Mouse (Mus musculus) liver, embryonic 15.5 days (tissue): ENCODE results near the gene Mrgpre. TPM values are rescaled to one million over a fixed set of nuclear protein-coding genes. Genes with fewer than 3 reads are reported as not detected.

ENCODE experiments used
- ATAC-seq: fragments of 200-750 bp; cut with Nextera tagmentation; 2 replicates; pipeline ENCODE4 v1.8.0; 2017; ENCODE audit warnings: moderate number of reproducible peaks, mild to moderate bottlenecking, moderate library complexity; ENCODE audit not compliant: insufficient read depth
- H3K27ac ChIP-seq: fragments of 300-500 bp; sonication (generic); replicated peaks from 2 replicates; pipeline ENCODE4 v1.5.1; 2015; ENCODE audit warnings: mild to moderate bottlenecking, inconsistent platforms
- H3K27me3 ChIP-seq: fragments of 300-500 bp; sonication (generic); 2 replicates; pipeline ENCODE4 v1.6.1; 2015; ENCODE audit warnings: mild to moderate bottlenecking, inconsistent platforms
- H3K36me3 ChIP-seq: fragments of 300-500 bp; sonication (generic); replicated peaks from 2 replicates; pipeline ENCODE4 v1.6.1; 2015; ENCODE audit warnings: moderate library complexity, mild to moderate bottlenecking, inconsistent platforms
- H3K4me1 ChIP-seq: fragments of 300-500 bp; sonication (generic); replicated peaks from 2 replicates; pipeline ENCODE4 v1.6.1; 2015; ENCODE audit warnings: inconsistent platforms
- H3K4me2 ChIP-seq: fragments of 300-500 bp; sonication (generic); 2 replicates; pipeline ENCODE4 v1.6.1; 2015; ENCODE audit warnings: moderate library complexity, mild to moderate bottlenecking, inconsistent platforms
- H3K4me3 ChIP-seq: fragments of 300-500 bp; sonication (generic); replicated peaks from 2 replicates; pipeline ENCODE4 v1.5.1; 2015; ENCODE audit warnings: mild to moderate bottlenecking, inconsistent platforms
- H3K9ac ChIP-seq: fragments of 300-500 bp; sonication (generic); 2 replicates; pipeline ENCODE4 v1.6.1; 2015; ENCODE audit warnings: moderate library complexity, mild to moderate bottlenecking, inconsistent platforms
- H3K9me3 ChIP-seq: fragments of 300-500 bp; sonication (generic); replicated peaks from 2 replicates; pipeline ENCODE4 v1.6.1; 2016; ENCODE audit warnings: inconsistent platforms
- WGBS: fragments of 180-500 bp; shearing (Covaris S2); methylation state at CpG from one replicate; pipeline ENCODE4 v1.1.7; 2015; ENCODE audit warnings: mixed read lengths; ENCODE audit not compliant: insufficient replicate concordance; 5-methylcytosine and 5-hydroxymethylcytosine counted together
- polyA plus RNA-seq: library from polyadenylated mRNA; unstranded; fragments of >200 nt; fragmentation: Nextera tagmentation; extraction: Ambion mirVana; gene quantifications from 2 replicates; pipeline ENCODE4 v1.2.1, GENCODE M21; 2015

Mrgpre gene
- polyA plus RNA-seq, 1 experiment from 2014 or later, result 0.48 TPM

- Histone ChIP-seq H3K27ac (no peak overlapping the region; the same call in 1 of the 2 replicates), H3K4me2 (no peak overlapping the region), H3K36me3 (no peaks in the 10 kb centered on the region), H3K9ac (no peak overlapping the region), H3K9me3 (no peaks in the 10 kb centered on the region), H3K27me3 (peaks cover 19% of the 10 kb centered on the region), H3K4me3 (no peak overlapping the region), H3K4me1 (0 out of 2 replicates have a peak, but pooled peaks cover 4% of the 10 kb centered on the region)
- no peak for ATAC-seq
- WGBS, result 31% methylated on average over 1 of the region's 1 CpGs
Observed at GRCm38 (mm10) chr7:143769461-143769860, 14.8 kb downstream of the Mrgpre start.

DNA sequence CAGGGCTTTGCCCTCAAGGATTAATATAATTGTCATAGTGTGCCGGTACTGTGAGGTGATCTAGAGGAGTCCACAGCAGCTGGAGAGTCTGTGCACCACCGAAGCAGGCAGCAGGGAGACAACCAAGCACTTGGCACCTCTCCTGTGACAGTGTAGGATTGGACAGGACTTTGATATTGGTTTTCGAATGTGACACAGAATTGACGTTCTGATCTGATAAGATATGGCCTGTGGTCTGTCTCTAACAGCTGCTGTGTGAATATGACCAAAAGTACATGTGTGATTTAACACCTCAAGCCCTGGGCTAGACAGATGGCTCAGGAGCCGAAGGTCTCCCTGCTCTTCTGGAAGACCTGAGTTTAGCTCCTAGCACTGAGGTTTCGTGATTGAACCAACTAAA, 16.0 kb downstream of the Mrgpre start:
- H3K4me2 ChIP-seq, result no peak overlapping the region
- H3K4me1 ChIP-seq, result 0 out of 2 replicates have a peak, but pooled peaks cover 4% of the 10 kb centered on the region
- H3K9me3 ChIP-seq, result no peaks in the 10 kb centered on the region
- no peak for ATAC-seq
- H3K4me3 ChIP-seq, result no peak overlapping the region
- H3K27ac ChIP-seq, result no peak overlapping the region
- H3K9ac ChIP-seq, result no peak overlapping the region
- H3K27me3 ChIP-seq, result peaks cover 25% of the 10 kb centered on the region
- WGBS, result 38% methylated on average over 6 of the region's 6 CpGs
- no peaks in the 10 kb centered on the region for H3K36me3 ChIP-seq

DNA sequence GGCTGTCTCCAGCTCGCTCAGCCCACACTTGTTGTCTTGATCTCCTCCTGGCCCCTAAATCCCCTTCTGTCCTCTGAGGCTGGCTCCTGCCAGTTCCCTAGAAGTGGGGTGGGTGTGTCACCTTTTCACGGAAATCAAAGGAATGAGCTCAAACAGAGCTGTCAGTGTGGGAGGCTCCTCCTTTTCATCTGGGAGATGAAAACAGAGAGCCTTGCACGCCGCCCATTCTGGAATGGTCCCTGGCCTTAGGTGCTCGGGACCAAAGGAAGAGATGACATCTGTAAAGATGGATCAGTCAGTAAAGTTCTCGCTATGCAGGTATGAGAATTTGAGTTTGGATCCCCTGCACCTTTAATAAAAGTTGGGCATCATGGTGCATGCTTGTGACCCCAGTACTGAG, 17.4 kb downstream of the Mrgpre start, which contains the start of gene Mrgprg:
Mrgprg (minus strand) TSS at position 101 of the 400 bp plus-strand sequence.
- Histone ChIP-seq H3K27me3 (peaks cover 25% of the 10 kb centered on the region), H3K4me2 (no peak within 1 kb of the TSS), H3K9me3 (no peaks in the 10 kb centered on the region), H3K4me1 (0 out of 2 replicates have a peak, but pooled peaks cover 4% of the 10 kb centered on the region), H3K36me3 (no peaks in the 10 kb centered on the region), H3K9ac (no peak within 1 kb of the TSS), H3K27ac (no peak within 1 kb of the TSS), H3K4me3 (no peak within 1 kb of the TSS)
- ATAC-seq, result no peak
- 34% methylated on average over 6 of the region's 6 CpGs for WGBS

DNA sequence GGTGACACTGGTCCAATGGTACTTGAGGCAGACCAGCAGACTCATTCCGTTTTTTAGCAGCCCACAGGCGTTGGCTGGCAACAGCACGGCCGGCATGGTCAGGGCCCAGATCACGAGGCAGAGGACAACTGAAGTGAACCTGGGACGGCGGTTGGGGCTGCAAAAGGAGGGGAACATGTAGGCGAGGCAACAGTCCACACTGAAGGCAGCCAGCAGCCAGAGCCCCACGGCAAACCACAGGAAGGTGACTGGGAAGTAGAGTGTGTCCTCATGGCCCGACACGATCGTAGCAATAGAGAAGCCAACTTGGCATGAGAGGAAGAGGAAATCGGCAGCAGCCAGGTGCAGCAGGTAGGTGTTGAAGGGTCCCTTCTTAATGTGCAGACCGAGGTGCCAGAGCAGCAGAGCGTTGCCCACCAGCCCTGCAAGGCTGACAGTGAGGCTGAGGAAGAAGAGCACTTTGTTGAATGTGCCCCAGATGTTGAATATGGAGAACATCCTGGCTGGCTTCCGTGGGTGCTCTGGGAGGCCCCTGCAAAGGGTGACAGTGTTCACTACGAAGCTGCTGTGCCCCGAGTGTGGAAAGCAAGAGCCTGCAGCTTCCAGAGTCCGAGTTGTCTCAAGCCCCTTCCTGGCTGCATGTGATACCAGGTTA, 19.3 kb downstream of the Mrgpre start:
- H3K4me1 ChIP-seq, result 0 out of 2 replicates have a peak, but pooled peaks cover 4% of the 10 kb centered on the region
- H3K36me3 ChIP-seq, result no peaks in the 10 kb centered on the region
- ATAC-seq, result no peak
- H3K4me2 ChIP-seq, result no peak overlapping the region
- H3K27me3 ChIP-seq, result peaks cover 25% of the 10 kb centered on the region
- no peaks in the 10 kb centered on the region for H3K9me3 ChIP-seq
- WGBS, result 37% methylated on average over 19 of the region's 19 CpGs
- no peak overlapping the region for H3K9ac ChIP-seq
- no peak overlapping the region for H3K4me3 ChIP-seq
- no peak overlapping the region for H3K27ac ChIP-seq

DNA sequence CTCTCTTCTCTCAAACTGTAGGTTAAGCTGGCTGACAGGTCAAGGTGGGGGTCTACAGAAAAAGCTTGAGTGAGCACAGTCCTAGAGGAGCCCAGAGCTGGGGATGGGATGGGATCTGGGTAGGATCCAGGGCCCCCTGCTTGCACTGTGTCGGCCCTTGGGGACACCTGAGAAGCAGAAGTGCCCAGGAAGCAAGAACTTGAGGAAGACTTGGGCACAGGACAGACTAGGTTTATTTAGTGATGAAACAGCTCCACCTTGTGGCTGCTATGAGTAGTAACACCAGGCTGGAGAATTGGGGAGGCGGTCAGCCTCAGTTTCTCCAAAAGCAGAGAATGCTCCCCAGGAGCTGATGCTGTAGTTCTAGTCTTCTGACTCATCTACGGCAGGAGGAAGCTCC, 20.5 kb downstream of the Mrgpre start:
- no peak for ATAC-seq
- Histone ChIP-seq H3K9ac (no peak overlapping the region), H3K4me3 (no peak overlapping the region), H3K4me1 (0 out of 2 replicates have a peak, but pooled peaks cover 4% of the 10 kb centered on the region), H3K4me2 (no peak overlapping the region), H3K36me3 (no peaks in the 10 kb centered on the region), H3K27ac (no peak overlapping the region), H3K27me3 (peaks cover 25% of the 10 kb centered on the region), H3K9me3 (no peaks in the 10 kb centered on the region)
- 4% methylated on average over 3 of the region's 3 CpGs for WGBS

DNA sequence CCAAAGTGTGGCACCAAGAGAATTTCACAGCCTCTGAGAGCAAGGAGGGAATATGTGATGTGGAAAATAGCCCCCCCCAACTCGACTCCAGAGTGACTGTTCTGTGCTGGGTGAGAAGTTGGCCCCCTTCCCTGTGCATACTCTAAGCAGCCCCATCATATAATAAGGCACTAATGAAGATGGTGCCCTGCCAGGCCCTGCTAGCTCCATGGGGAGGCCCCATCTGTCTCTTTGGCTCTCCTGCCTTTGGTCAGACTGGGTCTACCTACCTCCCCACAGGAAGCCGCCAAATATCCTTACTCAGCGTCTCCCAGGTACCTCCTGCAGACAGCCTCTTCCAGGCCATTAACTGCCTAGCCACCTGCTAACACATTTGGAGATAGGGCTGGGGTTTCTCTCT, 25.3 kb downstream of the Mrgpre start:
- WGBS, result 52% methylated on average over 3 of the region's 3 CpGs
- no peaks in the 10 kb centered on the region for H3K9me3 ChIP-seq
- no peak overlapping the region for H3K9ac ChIP-seq
- no peak overlapping the region for H3K4me3 ChIP-seq
- ATAC-seq, result no peak
- no peaks in the 10 kb centered on the region for H3K36me3 ChIP-seq
- peaks cover 26% of the 10 kb centered on the region for H3K27me3 ChIP-seq
- H3K4me2 ChIP-seq, result no peak overlapping the region
- no peak overlapping the region for H3K27ac ChIP-seq
- peaks cover 16% of the 10 kb centered on the region for H3K4me1 ChIP-seq

GRCm38 (mm10) chr7:143757696-143758095, 26.6 kb downstream of the Mrgpre start:
- Histone ChIP-seq H3K4me3 (no peak overlapping the region), H3K36me3 (no peaks in the 10 kb centered on the region), H3K4me2 (peak overlapping the region; percentile 63; the same call in 1 of the 2 replicates), H3K9ac (no peak overlapping the region), H3K4me1 (peaks cover 16% of the 10 kb centered on the region), H3K9me3 (no peaks in the 10 kb centered on the region), H3K27me3 (peaks cover 25% of the 10 kb centered on the region), H3K27ac (no peak overlapping the region)
- 37% methylated on average over 3 of the region's 3 CpGs for WGBS
- no peak for ATAC-seq

- peak overlapping the region; percentile 26 for H3K4me3 ChIP-seq
- no peak overlapping the region for H3K27ac ChIP-seq
- H3K36me3 ChIP-seq, result no peaks in the 10 kb centered on the region
- peak overlapping the region; percentile 63 for H3K4me2 ChIP-seq
- ATAC-seq, result peak; percentile 58; the same call in 1 of the 2 replicates
- peaks cover 17% of the 10 kb centered on the region for H3K4me1 ChIP-seq
- WGBS, result under 1% methylated on average over 15 of the region's 15 CpGs
- no peak overlapping the region for H3K9ac ChIP-seq
- H3K9me3 ChIP-seq, result no peaks in the 10 kb centered on the region
- peaks cover 25% of the 10 kb centered on the region for H3K27me3 ChIP-seq
Observed at GRCm38 (mm10) chr7:143757027-143757390, 27.3 kb downstream of the Mrgpre start.

- Histone ChIP-seq H3K27ac (no peak within 1 kb of the TSS), H3K4me2 (peak within 1 kb of the TSS; percentile 63), H3K4me1 (peaks cover 21% of the 10 kb centered on the region), H3K9me3 (no peaks in the 10 kb centered on the region), H3K27me3 (peaks cover 25% of the 10 kb centered on the region), H3K36me3 (no peaks in the 10 kb centered on the region), H3K9ac (no peak within 1 kb of the TSS), H3K4me3 (peak within 1 kb of the TSS; percentile 26)
- 16% methylated on average over 22 of the region's 22 CpGs for WGBS
- ATAC-seq, result 0 out of 2 replicates have a peak, but pooled peaks have one; percentile 14
Observed at GRCm38 (mm10) chr7:143756125-143757026, 27.9 kb downstream of the Mrgpre start, which contains the start of gene Osbpl5. Osbpl5 (minus strand) TSS chr7:143756985.

DNA sequence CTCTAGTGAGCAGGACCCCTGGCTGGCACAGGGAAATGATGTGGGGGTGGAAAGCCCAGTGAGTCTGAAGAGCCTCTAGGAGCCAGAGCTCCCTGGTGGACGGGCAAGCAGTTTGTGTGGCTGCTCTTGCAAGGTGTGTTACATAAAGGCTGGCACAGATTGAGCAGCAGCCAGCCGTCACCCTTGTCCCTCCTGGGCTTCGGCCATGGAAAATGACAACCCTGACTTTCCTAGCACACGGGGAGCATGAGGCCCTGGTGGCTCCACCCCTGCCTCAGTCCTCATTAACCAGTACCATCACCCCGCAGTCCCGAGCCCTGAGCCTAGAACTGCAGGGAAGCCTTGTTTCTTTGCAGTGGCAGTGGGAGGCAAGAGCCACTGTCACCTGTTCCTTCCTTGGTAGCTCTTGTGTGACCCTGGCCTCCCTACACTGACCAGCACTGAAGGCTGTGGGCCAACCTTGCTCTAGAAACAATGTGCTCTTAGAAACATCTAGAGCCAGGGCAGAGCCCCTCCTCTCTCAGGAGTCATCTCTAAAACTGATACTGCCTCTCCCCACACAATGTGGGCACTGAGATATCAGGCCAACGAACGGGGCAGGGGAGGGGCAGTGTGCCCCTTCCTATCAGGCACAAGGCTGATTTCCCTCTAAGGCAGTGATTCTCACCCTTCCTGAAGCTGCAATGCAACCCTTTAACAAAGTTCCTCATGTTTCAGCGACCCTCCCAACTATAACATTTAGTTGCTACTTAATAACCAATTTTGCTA, 28.8 kb downstream of the Mrgpre start:
- no peaks in the 10 kb centered on the region for H3K36me3 ChIP-seq
- no peaks in the 10 kb centered on the region for H3K9me3 ChIP-seq
- 33% methylated on average over 9 of the region's 9 CpGs for WGBS
- H3K9ac ChIP-seq, result no peak overlapping the region
- ATAC-seq, result no peak
- H3K4me3 ChIP-seq, result no peak overlapping the region
- no peak overlapping the region for H3K27ac ChIP-seq
- peaks cover 21% of the 10 kb centered on the region for H3K4me1 ChIP-seq
- peaks cover 25% of the 10 kb centered on the region for H3K27me3 ChIP-seq
- H3K4me2 ChIP-seq, result no peak overlapping the region
